Comparison of ENCODE assay signal across 23 mouse cellular contexts in genomic region chr14:20824517-20824916, GRCm38 (mm10).
"Had no signal": no experiment of that assay in that cellular context is flagged by ENCODE, and none has a peak within 500 bp of the region (broad histone marks: within the 10 kb centered on the region; RNA-seq: fewer than 3 reads in every experiment).

No protein-coding gene starts in this region.

- H3K27ac ChIP-seq: gastrocnemius, adult 2 months; heart, adult 2 months; hindbrain, embryonic 10.5 days; hindbrain, embryonic 12.5 days; hindbrain, embryonic 15.5 days; hindbrain, postnatal 0 days; limb, embryonic 10.5 days; limb, embryonic 12.5 days; liver, embryonic 13.5 days had no signal

- ATAC-seq: hindbrain, postnatal 0 days; intestine, embryonic 16.5 days had no signal

- H3K27me3 ChIP-seq: hindbrain, embryonic 12.5 days; hindbrain, embryonic 15.5 days; limb, embryonic 12.5 days; liver, embryonic 13.5 days had no signal

- H3K9me3 ChIP-seq: hindbrain, embryonic 10.5 days; hindbrain, embryonic 12.5 days; hindbrain, embryonic 15.5 days; limb, embryonic 10.5 days; limb, embryonic 12.5 days; liver, embryonic 13.5 days had no signal

- H3K4me3 ChIP-seq: gastrocnemius, adult 2 months; heart, adult 2 months; hindbrain, embryonic 10.5 days; hindbrain, embryonic 12.5 days; hindbrain, embryonic 15.5 days; layer of hippocampus, adult 2 months; left cerebral cortex, adult 2 months; limb, embryonic 10.5 days; limb, embryonic 12.5 days; liver, embryonic 13.5 days had no signal

- H3K36me3 ChIP-seq: hindbrain, embryonic 10.5 days; hindbrain, embryonic 12.5 days; hindbrain, embryonic 15.5 days; limb, embryonic 10.5 days; limb, embryonic 12.5 days; liver, embryonic 13.5 days had no signal

- H3K4me2 ChIP-seq: heart, embryonic 11.5 days; hindbrain, embryonic 12.5 days; hindbrain, embryonic 15.5 days; limb, embryonic 12.5 days; liver, embryonic 11.5 days; liver, embryonic 13.5 days had no signal

- H3K4me1 ChIP-seq: hindbrain, embryonic 10.5 days; hindbrain, embryonic 12.5 days; hindbrain, embryonic 15.5 days; limb, embryonic 12.5 days; liver, embryonic 13.5 days had no signal

- DNase-seq: gastrocnemius, adult 2 months; gastrocnemius, postnatal 14 days; gastrocnemius, postnatal 36 days; heart, adult 2 months; heart, postnatal 10 days; heart, postnatal 4 days; kidney, adult 11 months; kidney, adult 8-10 months; kidney, postnatal 10 days; kidney, postnatal 25 days; kidney, postnatal 4 days; liver, embryonic 13.5 days had no signal

- H3K9ac ChIP-seq: hindbrain, embryonic 12.5 days; hindbrain, embryonic 15.5 days; limb, embryonic 12.5 days; liver, embryonic 13.5 days had no signal
